Mouse (Mus musculus): Measurements from ENCODE around the gene Unc13b.
"Not testable (repeated sequence)": the region's sequence is repeated elsewhere in the genome, so short reads cannot be mapped to it uniquely, and the experiment has no call there.

The Unc13b gene

DNA sequence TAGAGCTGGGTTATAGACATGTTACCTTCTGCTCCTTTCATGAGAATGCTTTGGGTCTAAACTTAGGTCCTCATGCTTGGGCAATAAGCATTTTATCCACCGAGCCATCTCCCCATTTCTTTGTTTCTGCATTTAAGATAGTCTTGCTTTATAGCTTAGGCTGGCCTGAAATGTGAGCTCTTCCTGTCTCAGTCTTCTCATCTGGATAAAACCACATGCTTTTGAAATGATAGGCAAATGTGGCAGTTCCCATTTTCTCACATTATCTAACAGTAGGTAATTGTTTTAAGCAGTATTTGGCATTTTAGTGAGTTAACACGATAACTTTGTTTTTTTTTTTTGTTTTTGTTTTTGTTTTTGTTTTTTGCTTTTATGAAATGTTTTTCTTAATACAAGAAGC, 31.2 kb downstream of the Unc13b start:
- no peak for DNase-seq (ENCODE audit: extremely low read depth, low read depth, low spot score)

DNA sequence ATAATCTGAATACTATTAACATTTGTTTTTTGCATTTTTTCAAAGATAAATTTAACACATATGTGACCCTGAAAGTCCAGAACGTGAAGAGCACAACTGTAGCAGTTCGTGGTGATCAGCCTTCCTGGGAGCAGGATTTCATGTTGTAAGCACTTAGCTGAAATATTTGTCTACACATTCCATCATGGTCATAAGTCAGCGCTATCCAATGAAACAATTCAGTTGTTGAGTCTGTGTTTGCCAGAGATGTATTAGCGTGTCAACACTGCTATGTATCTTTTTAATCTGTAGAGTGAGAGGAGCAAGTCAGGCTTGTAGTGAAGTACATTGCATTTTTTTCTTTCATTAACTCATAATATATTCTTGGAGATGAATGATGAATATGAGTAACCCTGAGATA, 32.4 kb downstream of the Unc13b start:
- no peak for DNase-seq (ENCODE audit: extremely low read depth, low read depth, low spot score)

DNA sequence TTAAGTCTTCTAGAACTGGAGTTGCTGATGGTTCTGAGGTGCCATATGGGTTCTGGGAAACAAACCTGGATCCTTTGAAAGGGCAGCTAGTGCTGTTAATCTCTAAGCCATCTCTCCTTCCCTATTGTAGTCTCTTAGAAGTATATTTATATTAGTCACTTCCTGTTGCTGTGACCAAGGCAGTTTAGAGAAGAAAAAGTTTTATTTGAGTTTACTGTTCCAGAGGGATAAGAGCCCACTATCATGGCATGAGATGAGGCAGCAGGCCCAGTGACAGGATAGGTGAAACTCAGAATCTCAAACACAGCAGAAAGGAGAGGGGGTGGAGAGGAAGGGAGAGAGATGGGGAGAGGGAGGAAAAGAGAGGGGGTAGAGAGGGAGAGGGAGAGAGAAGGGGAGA, 54.7 kb downstream of the Unc13b start:
- DNase-seq (ENCODE audit: extremely low read depth, low read depth, low spot score), result no peak

DNA sequence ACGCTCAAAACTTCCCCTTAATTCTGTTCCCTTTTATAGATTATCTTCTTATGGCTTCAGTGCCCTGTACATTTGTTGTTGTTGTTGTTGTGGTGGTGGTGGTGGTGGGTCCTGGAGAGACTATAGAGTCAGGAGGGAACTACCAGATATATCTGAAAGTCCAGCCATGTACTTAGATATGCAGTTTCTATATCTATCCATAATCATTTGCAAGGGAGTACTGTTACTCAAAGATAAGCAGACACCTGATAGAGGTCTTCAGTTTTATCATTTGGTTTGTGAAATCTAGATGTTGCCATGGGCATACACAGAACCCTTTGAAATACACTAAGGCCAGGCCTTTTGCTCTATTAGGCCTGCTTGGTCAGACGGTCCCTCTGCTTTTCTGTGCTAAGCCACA, 55.8 kb downstream of the Unc13b start:
- DNase-seq (ENCODE audit: extremely low read depth, low read depth, low spot score), result no peak

DNA sequence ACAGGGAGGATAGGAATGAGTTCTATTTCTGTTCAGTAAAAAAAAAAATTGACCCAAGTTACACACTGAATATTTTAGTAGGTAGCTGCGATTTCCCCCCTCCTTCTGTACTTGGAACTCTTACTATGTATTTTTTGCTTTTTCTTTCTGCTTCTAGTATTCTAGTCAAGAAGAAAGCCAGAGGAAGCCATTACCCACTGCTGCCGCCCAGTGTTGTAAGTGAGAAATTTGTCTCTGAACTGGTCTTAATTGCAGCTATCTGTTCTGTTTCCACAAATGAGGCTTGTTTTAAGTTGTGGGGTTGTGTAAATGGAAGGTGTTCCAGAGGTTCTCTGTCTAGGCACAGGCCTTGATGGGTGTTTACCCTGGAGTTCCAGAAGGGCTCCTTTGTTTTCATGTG, 56.2 kb downstream of the Unc13b start:
- DNase-seq (ENCODE audit: extremely low read depth, low read depth, low spot score), result no peak

GRCm38 (mm10) chr4:43116249-43116648, 57.5 kb downstream of the Unc13b start:
- DNase-seq (ENCODE audit: extremely low read depth, low read depth, low spot score), result no peak

GRCm38 (mm10) chr4:43129750-43130149, 71.0 kb downstream of the Unc13b start:
- DNase-seq (ENCODE audit: extremely low read depth, low read depth, low spot score), result no peak

DNA sequence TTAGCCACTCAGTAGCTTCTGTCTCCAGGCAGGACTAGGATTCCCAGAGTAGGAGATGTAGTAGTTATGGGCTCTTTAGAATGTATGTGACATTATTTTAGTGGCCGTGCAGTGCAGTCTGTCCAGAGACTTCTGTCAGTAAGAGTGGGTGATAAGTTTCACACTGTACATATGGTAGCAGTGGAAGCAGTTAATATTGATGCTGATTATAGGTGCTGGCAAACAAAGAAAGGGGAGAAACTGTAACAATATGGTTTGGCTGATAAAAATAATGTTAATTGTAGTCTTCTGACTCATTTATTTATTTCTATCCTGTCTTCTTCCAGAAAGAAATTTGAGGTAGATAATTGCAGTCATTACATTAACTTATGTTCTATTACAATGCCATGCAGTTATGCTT, 83.9 kb downstream of the Unc13b start:
- DNase-seq (ENCODE audit: extremely low read depth, low read depth, low spot score), result no peak

GRCm38 (mm10) chr4:43152413-43152812, 93.7 kb downstream of the Unc13b start:
- DNase-seq (ENCODE audit: extremely low read depth, low read depth, low spot score), result not testable (repeated sequence)

DNA sequence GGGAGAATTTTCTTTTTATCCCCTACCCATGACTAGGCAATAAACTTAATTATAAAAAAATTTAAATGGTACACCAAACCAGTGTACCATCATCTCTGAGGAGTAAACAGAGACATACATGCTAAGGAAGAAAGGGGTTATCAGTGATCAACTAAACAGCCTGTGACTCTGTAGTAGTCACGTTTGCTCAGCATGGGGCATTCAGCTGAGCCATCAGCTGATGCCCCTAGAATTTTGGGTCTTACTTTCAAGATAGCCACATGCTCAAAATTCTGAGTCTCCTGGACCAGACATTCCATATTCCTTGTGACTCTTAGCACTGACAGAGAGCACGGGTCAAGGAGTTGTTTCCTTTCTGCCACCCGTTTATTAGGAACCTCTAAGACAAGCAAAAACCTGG, 101.3 kb downstream of the Unc13b start:
- no peak for DNase-seq (ENCODE audit: extremely low read depth, low read depth, low spot score)

GRCm38 (mm10) chr4:43161124-43161657, 102.4 kb downstream of the Unc13b start:
- DNase-seq (ENCODE audit: extremely low read depth, low read depth, low spot score), result no peak

GRCm38 (mm10) chr4:43163205-43163604, 104.5 kb downstream of the Unc13b start:
- no peak for DNase-seq (ENCODE audit: extremely low read depth, low read depth, low spot score)

GRCm38 (mm10) chr4:43165403-43166005, 106.8 kb downstream of the Unc13b start:
- DNase-seq (ENCODE audit: extremely low read depth, low read depth, low spot score), result no peak

DNA sequence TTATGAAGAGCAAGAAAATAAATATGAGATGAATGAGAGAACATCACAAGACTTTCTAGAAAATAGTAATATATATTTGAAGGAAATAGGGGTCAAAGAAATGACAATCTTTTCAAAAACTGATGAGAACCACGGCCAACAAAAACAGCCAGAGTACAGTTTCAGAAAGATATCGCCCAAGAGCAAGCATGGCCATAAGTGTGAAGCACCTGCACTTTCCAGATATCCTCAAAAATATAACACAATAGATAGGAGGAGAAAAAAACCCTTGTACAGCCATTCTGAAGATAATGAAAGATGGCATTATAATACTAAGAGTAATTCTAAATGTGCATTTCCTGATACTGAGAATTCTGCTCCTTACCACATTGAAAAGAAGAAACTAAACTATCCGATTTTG, 111.3 kb downstream of the Unc13b start:
- no peak for DNase-seq (ENCODE audit: extremely low read depth, low read depth, low spot score)

GRCm38 (mm10) chr4:43177126-43177525, 118.4 kb downstream of the Unc13b start:
- DNase-seq (ENCODE audit: extremely low read depth, low read depth, low spot score), result no peak

DNA sequence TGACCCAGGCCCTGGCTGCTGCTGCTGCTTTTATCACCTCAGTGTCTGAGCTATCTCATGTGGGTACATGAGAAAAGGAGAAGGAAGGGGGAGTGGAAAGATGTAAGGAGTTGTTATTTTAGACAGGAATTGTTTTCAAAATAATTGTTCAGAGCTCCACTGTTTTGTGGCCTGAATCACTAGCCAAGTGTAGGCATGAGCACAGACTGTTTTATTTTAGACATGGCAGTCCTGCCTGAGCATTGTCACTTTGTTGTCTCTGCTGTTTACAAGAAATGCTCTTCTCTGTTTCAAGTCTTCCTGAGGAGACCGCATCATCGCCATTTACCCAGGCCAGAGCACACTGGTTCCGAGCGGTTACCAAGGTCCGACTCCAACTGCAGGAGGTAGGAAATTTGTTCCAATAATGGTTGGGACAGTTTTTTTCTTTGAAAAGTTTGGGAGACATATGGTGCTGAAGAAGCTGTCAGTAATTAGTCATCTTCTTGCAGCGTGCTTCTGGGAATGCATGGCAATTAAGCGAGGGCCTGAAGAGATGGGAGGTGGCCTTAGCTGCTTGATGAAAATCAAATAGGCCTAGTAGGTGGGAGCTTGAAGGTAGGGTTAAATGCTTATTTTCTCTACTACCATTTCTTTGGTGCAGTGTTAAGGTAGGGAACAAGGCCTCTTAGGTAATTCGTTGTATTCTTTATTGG, 123.9 kb downstream of the Unc13b start:
- DNase-seq (ENCODE audit: extremely low read depth, low read depth, low spot score), result no peak

DNA sequence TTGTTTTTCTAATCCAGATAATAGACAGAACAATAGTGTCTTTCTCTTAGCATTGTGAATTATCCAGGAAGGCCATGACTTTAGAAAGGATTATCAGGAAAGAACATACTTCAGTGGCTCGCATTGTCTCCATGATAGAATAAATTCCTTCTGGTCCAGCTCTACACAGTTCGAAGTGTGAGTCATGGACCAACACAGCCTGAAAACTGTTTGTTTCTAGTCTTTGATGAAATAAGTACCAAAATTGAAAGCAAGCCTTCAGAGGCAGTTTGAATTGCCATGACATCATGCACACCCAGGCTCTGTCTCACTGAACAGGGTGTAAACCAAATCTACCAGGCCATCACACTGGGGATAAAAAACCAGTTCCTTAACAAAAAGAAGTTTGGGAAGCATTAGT, 128.7 kb downstream of the Unc13b start:
- DNase-seq (ENCODE audit: extremely low read depth, low read depth, low spot score), result no peak

DNA sequence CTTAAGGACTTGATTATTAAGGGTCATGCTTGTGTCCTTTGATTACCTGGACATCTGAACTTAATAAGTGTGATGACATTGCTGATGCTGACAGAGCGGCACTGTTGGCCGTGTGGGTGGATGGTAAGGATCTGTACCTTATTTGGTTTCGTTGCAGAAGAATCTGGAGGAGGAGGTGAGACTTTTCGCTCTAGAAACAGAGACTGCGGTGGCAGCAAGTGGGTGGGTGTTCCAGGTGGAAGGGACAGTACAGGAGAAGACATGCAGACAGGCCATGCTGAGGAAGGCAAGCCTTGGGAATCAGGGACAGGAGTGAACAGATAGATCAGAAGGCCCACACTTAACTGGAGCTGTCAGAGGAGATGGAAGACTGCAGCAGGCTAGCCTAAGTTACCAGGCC, 130.6 kb downstream of the Unc13b start:
- no peak for DNase-seq (ENCODE audit: extremely low read depth, low read depth, low spot score)

GRCm38 (mm10) chr4:43204946-43205345, 146.2 kb downstream of the Unc13b start:
- DNase-seq (ENCODE audit: extremely low read depth, low read depth, low spot score), result no peak

- DNase-seq (ENCODE audit: extremely low read depth, low read depth, low spot score), result no peak
These were observed 146.8 kb downstream of the Unc13b start for GRCm38 (mm10) chr4:43205571-43205970.

DNA sequence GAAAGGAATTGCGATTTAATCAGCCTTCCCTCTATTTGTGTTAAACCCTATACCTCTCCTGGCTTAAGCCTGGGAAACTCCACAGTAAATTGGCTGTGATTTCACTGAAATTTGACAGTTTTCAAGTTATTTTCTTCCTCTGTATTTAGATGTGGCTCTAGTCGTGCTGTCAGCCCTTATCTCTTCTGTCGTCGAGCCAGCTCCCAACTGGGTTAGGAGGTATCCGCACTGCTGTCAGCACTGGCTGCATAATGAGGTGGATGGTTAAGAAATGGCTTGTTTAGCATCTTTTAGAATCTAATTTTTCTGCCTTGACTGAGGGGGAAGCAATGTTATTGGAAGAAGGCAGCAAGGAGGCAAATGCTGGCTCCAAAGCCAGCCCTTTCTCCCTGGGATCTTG, 148.2 kb downstream of the Unc13b start:
- DNase-seq (ENCODE audit: extremely low read depth, low read depth, low spot score), result no peak

GRCm38 (mm10) chr4:43209081-43209579, 150.4 kb downstream of the Unc13b start:
- no peak for DNase-seq (ENCODE audit: extremely low read depth, low read depth, low spot score)

Measured in fat pad, adult 2 months (tissue).